18 mouse cellular contexts compared by ENCODE assay signal in the genomic region with DNA sequence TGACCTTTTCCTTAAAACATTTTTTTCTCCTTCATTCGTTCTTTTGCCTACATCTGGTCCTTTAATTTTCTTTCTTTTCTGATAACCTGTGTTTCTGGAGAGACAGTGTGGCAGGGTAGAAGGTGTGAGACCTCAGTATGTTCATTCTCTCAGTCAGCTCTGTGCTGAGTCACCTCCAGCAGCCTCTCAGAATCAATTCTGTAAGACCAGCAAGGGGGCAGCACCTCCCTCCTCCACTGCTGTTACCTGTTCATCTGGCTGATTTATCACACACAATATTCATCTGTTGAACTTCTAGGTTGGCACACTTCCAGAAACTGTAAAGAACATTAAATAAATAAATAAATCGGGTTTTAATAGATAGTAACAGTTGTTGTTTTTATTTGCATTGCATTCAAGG. TPM values are rescaled to one million over a fixed set of nuclear protein-coding genes. Genes with fewer than 3 reads are reported as not detected.
A peak's percentile ranks its signal among the peaks of the same experiment; 100 is the strongest.
DNase-seq lines count a peak whose midpoint lies in the region; ATAC-seq and TF ChIP-seq lines count a peak whose summit lies in the region.
"Had no signal": no experiment of that assay in that cellular context is flagged by ENCODE, and none has a peak within 500 bp of the region (broad histone marks: within the 10 kb centered on the region; RNA-seq: fewer than 3 reads in every experiment).

No protein-coding gene starts in this region.

- TF ChIP-seq POLR2A in heart, adult 2 months (IDR thresholded peaks at IDR 0.05; ENCODE audit: insufficient read depth, low read depth, low read length): no peak

- H3K27me3 ChIP-seq in heart, adult 2 months (ENCODE audit: control insufficient read depth, insufficient read depth, low read length): no peaks in the 10 kb centered on the region
- no peaks in the 10 kb centered on the region for H3K27me3 ChIP-seq in heart, embryonic 10.5 days (ENCODE audit: insufficient read depth, poor library complexity, severe bottlenecking)
- no peaks in the 10 kb centered on the region for H3K27me3 ChIP-seq in lung, postnatal 0 days (replicated peaks; ENCODE audit: insufficient read depth, low read length)
- H3K27me3 ChIP-seq: embryonic facial prominence, embryonic 13.5 days; hindbrain, embryonic 13.5 days; lung, embryonic 15.5 days; megakaryocyte, embryonic 14.5 days had no signal

- ATAC-seq in lung, postnatal 0 days: no peak
- 0 out of 2 replicates have a peak, but pooled peaks have one; percentile 57 for ATAC-seq in megakaryocyte-erythroid progenitor cell, adult 5-6 weeks (replicated peaks; ENCODE audit: low FRiP score, low TSS enrichment, poor library complexity, severe bottlenecking)

- H3K4me3 ChIP-seq in heart, adult 2 months: no peak overlapping the region
- no peak overlapping the region for H3K4me3 ChIP-seq in heart, embryonic 10.5 days
- H3K4me3 ChIP-seq in lung, postnatal 0 days (ENCODE audit: low read depth, low read length): no peak overlapping the region
- no peak overlapping the region for H3K4me3 ChIP-seq in ES-E14 (ENCODE audit: insufficient read depth in 1 of 2, low read depth in 1 of 2, low read length in 2 of 2, poor library complexity in 1 of 2, severe bottlenecking in 1 of 2)
- H3K4me3 ChIP-seq: embryonic facial prominence, embryonic 13.5 days; hindbrain, embryonic 13.5 days; lung, embryonic 15.5 days; megakaryocyte, embryonic 14.5 days had no signal

- H3K4me1 ChIP-seq in heart, adult 2 months (ENCODE audit: control insufficient read depth, insufficient read depth, low read length): no peaks in the 10 kb centered on the region
- no peaks in the 10 kb centered on the region for H3K4me1 ChIP-seq in heart, embryonic 10.5 days
- no peaks in the 10 kb centered on the region for H3K4me1 ChIP-seq in lung, postnatal 0 days (ENCODE audit: insufficient read depth, low read depth, low read length)
- 0 out of 4 replicates have a peak, but pooled peaks cover 0 to 2% of the 10 kb centered on the region in 2 experiments for H3K4me1 ChIP-seq in ES-E14 (ENCODE audit: control insufficient read depth in 2 of 2, insufficient read depth in 2 of 2, low read length in 2 of 2, poor library complexity in 1 of 2)
- H3K4me1 ChIP-seq: embryonic facial prominence, embryonic 13.5 days; hindbrain, embryonic 13.5 days; lung, embryonic 15.5 days; megakaryocyte, embryonic 14.5 days had no signal

- no peak overlapping the region for H3K27ac ChIP-seq in heart, adult 2 months
- no peak overlapping the region for H3K27ac ChIP-seq in heart, embryonic 10.5 days
- H3K27ac ChIP-seq in lung, postnatal 0 days (ENCODE audit: low read length): no peak overlapping the region
- no peak overlapping the region for H3K27ac ChIP-seq in ES-E14 (ENCODE audit: insufficient read depth, low read depth, low read length, poor library complexity, severe bottlenecking)
- H3K27ac ChIP-seq: embryonic facial prominence, embryonic 13.5 days; hindbrain, embryonic 13.5 days; lung, embryonic 15.5 days had no signal

- TF ChIP-seq EP300 in heart, adult 2 months (IDR thresholded peaks at IDR 0.05; ENCODE audit: insufficient read depth, low read depth, low read length): no peak
- no peak for TF ChIP-seq EP300 in lung, postnatal 0 days (IDR thresholded peaks at IDR 0.05)

- peak; percentile 23; the same call in 1 of the 2 replicates for TF ChIP-seq CTCF in heart, adult 2 months (IDR thresholded peaks at IDR 0.05)
- peak; percentile 29 for TF ChIP-seq CTCF in lung, postnatal 0 days (IDR thresholded peaks at IDR 0.05)

- H3K36me3 ChIP-seq in heart, adult 2 months (ENCODE audit: control insufficient read depth, insufficient read depth, low read length): no peaks in the 10 kb centered on the region
- H3K36me3 ChIP-seq in heart, embryonic 10.5 days: peaks cover 5% of the 10 kb centered on the region; the same call in 1 of the 2 replicates
- no peaks in the 10 kb centered on the region for H3K36me3 ChIP-seq in lung, postnatal 0 days (ENCODE audit: insufficient read depth, low read length)
- no peaks in the 10 kb centered on the region; the same call in 1 of the 2 replicates for H3K36me3 ChIP-seq in ES-E14 (ENCODE audit: control insufficient read depth, insufficient read depth, low read length, poor library complexity, severe bottlenecking)
- H3K36me3 ChIP-seq: hindbrain, embryonic 13.5 days; lung, embryonic 15.5 days had no signal

- intact Hi-C loops in heart, adult 2 months (cut with DNase I): no loop called here

- in situ Hi-C loops in ES-E14 (cut with MboI; ENCODE audit: low sequenced_read_pairs in 2 of 2, unreplicated experiment in 2 of 2): no loop called here

- H3K9me3 ChIP-seq in heart, embryonic 10.5 days: no peaks in the 10 kb centered on the region
- no peaks in the 10 kb centered on the region for H3K9me3 ChIP-seq in lung, postnatal 0 days (ENCODE audit: low read length)
- H3K9me3 ChIP-seq in ES-E14 (ENCODE audit: control insufficient read depth, insufficient read depth, low read depth, low read length): no peaks in the 10 kb centered on the region
- H3K9me3 ChIP-seq: embryonic facial prominence, embryonic 13.5 days; hindbrain, embryonic 13.5 days; lung, embryonic 15.5 days; megakaryocyte, embryonic 14.5 days had no signal

- no peak for DNase-seq in heart, adult 2 months
- no peak for DNase-seq in heart, embryonic 10.5 days (ENCODE audit: low spot score)
- DNase-seq in lung, postnatal 0 days (ENCODE audit: low spot score): no peak
- DNase-seq in lung, postnatal 25 days (ENCODE audit: low spot score): no peak
- DNase-seq in ES-E14 (ENCODE audit: low read depth, low spot score): no peak
- no peak for DNase-seq in frontal cortex, postnatal 25 days (ENCODE audit: low spot score in 2 of 2)
- no peak for DNase-seq in left cerebral cortex, adult 8-10 months (ENCODE audit: low spot score in 2 of 2)
- DNase-seq: cerebellum, adult 9-10 months; gastrocnemius, postnatal 14 days; heart, postnatal 10 days; kidney, adult 18-20 months; kidney, postnatal 14 days; right cerebral cortex, postnatal 25 days had no signal

- H3K79me2 ChIP-seq in heart, adult 2 months (replicated peaks; ENCODE audit: control insufficient read depth, insufficient read depth, low read length): no peaks in the 10 kb centered on the region

- H3K9ac ChIP-seq in heart, adult 2 months (ENCODE audit: low read depth, low read length): no peak overlapping the region
- no peak overlapping the region for H3K9ac ChIP-seq in lung, postnatal 0 days (replicated peaks; ENCODE audit: low read depth)
- H3K9ac ChIP-seq in ES-E14 (ENCODE audit: insufficient read depth, low read depth, low read length, poor library complexity, severe bottlenecking): no peak overlapping the region
- H3K9ac ChIP-seq: embryonic facial prominence, embryonic 13.5 days; hindbrain, embryonic 13.5 days; lung, embryonic 15.5 days had no signal

- no peak overlapping the region for H3K4me2 ChIP-seq in lung, postnatal 0 days (replicated peaks; ENCODE audit: low read depth, low read length)
- H3K4me2 ChIP-seq: embryonic facial prominence, embryonic 13.5 days; hindbrain, embryonic 13.5 days; lung, embryonic 15.5 days had no signal

- 45% methylated on average over 2 of the region's 2 CpGs for WGBS in heart, adult 2 months
- 48% methylated on average over 2 of the region's 2 CpGs for WGBS in heart, embryonic 10.5 days
- 48% methylated on average over 2 of the region's 2 CpGs for WGBS in lung, postnatal 0 days

RNA-seq across cellular contexts. Expression of a gene that starts 13.3 kb away (rescaled TPM):
- 1 to 10 TPM; 3.2 to 3.7 TPM for total RNA-seq in heart, adult 2 months (2021)
- 1.7 and 3.6 TPM in 2 replicates for polyA plus RNA-seq in heart, adult 2 months (2012; rRNA removed)
- 9.9 and 11.4 TPM in 2 replicates for polyA plus RNA-seq in heart, embryonic 10.5 days (2016; fragmentation: Nextera tagmentation; extraction: Ambion mirVana)
- 14.8 and 15.9 TPM in 2 replicates for polyA plus RNA-seq in lung, postnatal 0 days (2015; fragmentation: Nextera tagmentation; extraction: Ambion mirVana)
- total RNA-seq in ES-E14 (2012; rRNA removed): 10.4 and 15.6 TPM in 2 replicates
- total RNA-seq in megakaryocyte-erythroid progenitor cell, adult 5-6 weeks (2014; fragmentation: Nextera tagmentation): 2.9 and 5.0 TPM in 2 replicates
- total RNA-seq in megakaryocyte-erythroid progenitor cell, adult 5-6 weeks (2017): 7.0 and 13.1 TPM in 2 replicates
- 10 to 100 TPM in 1 of 4 experiments, 1 to 10 TPM in 3; 5.9 to 10.5 (median 9.7) TPM for total RNA-seq in left cerebral cortex, adult 8-10 months (2022)

RNA-seq across cellular contexts. Expression of a gene that starts 36.6 kb away (rescaled TPM):
- 1 to 10 TPM; 1.4 to 2.3 TPM for total RNA-seq in heart, adult 2 months (2021)
- polyA plus RNA-seq in heart, adult 2 months (2012; rRNA removed): 1.2 and 1.8 TPM in 2 replicates
- 5.0 and 5.4 TPM in 2 replicates for polyA plus RNA-seq in heart, embryonic 10.5 days (2016; fragmentation: Nextera tagmentation; extraction: Ambion mirVana)
- 4.4 and 5.8 TPM in 2 replicates for polyA plus RNA-seq in lung, postnatal 0 days (2015; fragmentation: Nextera tagmentation; extraction: Ambion mirVana)
- total RNA-seq in ES-E14 (2012; rRNA removed): 2.2 and 3.1 TPM in 2 replicates
- 6.9 and 7.8 TPM in 2 replicates for total RNA-seq in megakaryocyte-erythroid progenitor cell, adult 5-6 weeks (2014; fragmentation: Nextera tagmentation)
- total RNA-seq in megakaryocyte-erythroid progenitor cell, adult 5-6 weeks (2017): 4.7 and 32.3 TPM in 2 replicates
- total RNA-seq in left cerebral cortex, adult 8-10 months (2022): 1 to 10 TPM; 2.2 to 4.0 (median 3.0) TPM

RNA-seq across cellular contexts. Expression of a gene that starts 36.7 kb away (rescaled TPM):
- total RNA-seq in heart, adult 2 months (2021): 100 to 1,000 TPM; 216 to 264 TPM
- polyA plus RNA-seq in heart, adult 2 months (2012; rRNA removed): 331 and 445 TPM in 2 replicates
- polyA plus RNA-seq in heart, embryonic 10.5 days (2016; fragmentation: Nextera tagmentation; extraction: Ambion mirVana): 1,312 and 1,459 TPM in 2 replicates
- polyA plus RNA-seq in lung, postnatal 0 days (2015; fragmentation: Nextera tagmentation; extraction: Ambion mirVana): 1,414 and 1,430 TPM in 2 replicates
- 142 and 234 TPM in 2 replicates for total RNA-seq in ES-E14 (2012; rRNA removed)
- total RNA-seq in megakaryocyte-erythroid progenitor cell, adult 5-6 weeks (2014; fragmentation: Nextera tagmentation): 208 and 251 TPM in 2 replicates
- 69.8 and 110 TPM in 2 replicates for total RNA-seq in megakaryocyte-erythroid progenitor cell, adult 5-6 weeks (2017)
- 10 to 100 TPM; 43.0 to 60.5 (median 49.9) TPM for total RNA-seq in left cerebral cortex, adult 8-10 months (2022)

RNA-seq across cellular contexts. Expression of a gene that starts 58.3 kb away (rescaled TPM):
- 10 to 100 TPM; 13.0 to 15.3 TPM for total RNA-seq in heart, adult 2 months (2021)
- polyA plus RNA-seq in heart, adult 2 months (2012; rRNA removed): 5.8 and 12.3 TPM in 2 replicates
- 45.0 and 57.3 TPM in 2 replicates for polyA plus RNA-seq in heart, embryonic 10.5 days (2016; fragmentation: Nextera tagmentation; extraction: Ambion mirVana)
- 38.4 and 39.8 TPM in 2 replicates for polyA plus RNA-seq in lung, postnatal 0 days (2015; fragmentation: Nextera tagmentation; extraction: Ambion mirVana)
- total RNA-seq in ES-E14 (2012; rRNA removed): 50.2 and 64.9 TPM in 2 replicates
- total RNA-seq in megakaryocyte-erythroid progenitor cell, adult 5-6 weeks (2014; fragmentation: Nextera tagmentation): 69.9 and 73.5 TPM in 2 replicates
- 112 and 113 TPM in 2 replicates for total RNA-seq in megakaryocyte-erythroid progenitor cell, adult 5-6 weeks (2017)
- 10 to 100 TPM; 17.3 to 19.8 (median 17.8) TPM for total RNA-seq in left cerebral cortex, adult 8-10 months (2022)

RNA-seq across cellular contexts. Expression of a gene that starts 58.5 kb away (rescaled TPM):
- 10 to 100 TPM; 12.5 to 14.1 TPM for total RNA-seq in heart, adult 2 months (2021)
- 3.1 and 4.1 TPM in 2 replicates for polyA plus RNA-seq in heart, adult 2 months (2012; rRNA removed)
- 29.8 and 35.8 TPM in 2 replicates for polyA plus RNA-seq in heart, embryonic 10.5 days (2016; fragmentation: Nextera tagmentation; extraction: Ambion mirVana)
- polyA plus RNA-seq in lung, postnatal 0 days (2015; fragmentation: Nextera tagmentation; extraction: Ambion mirVana): 21.8 and 25.0 TPM in 2 replicates
- total RNA-seq in ES-E14 (2012; rRNA removed): 18.4 and 29.2 TPM in 2 replicates
- 45.3 and 50.0 TPM in 2 replicates for total RNA-seq in megakaryocyte-erythroid progenitor cell, adult 5-6 weeks (2014; fragmentation: Nextera tagmentation)
- 69.2 and 73.8 TPM in 2 replicates for total RNA-seq in megakaryocyte-erythroid progenitor cell, adult 5-6 weeks (2017)
- total RNA-seq in left cerebral cortex, adult 8-10 months (2022): 10 to 100 TPM; 81.7 to 96.1 (median 89.0) TPM
